Mouse (Mus musculus): ENCODE measurements at regions not wholly inside any gene's neighbourhood (a gene's known extent, or its start where the extent isn't known, plus 50 kb on each side); places are given as distances from the start of the nearest gene placed in this dataset.

DNA sequence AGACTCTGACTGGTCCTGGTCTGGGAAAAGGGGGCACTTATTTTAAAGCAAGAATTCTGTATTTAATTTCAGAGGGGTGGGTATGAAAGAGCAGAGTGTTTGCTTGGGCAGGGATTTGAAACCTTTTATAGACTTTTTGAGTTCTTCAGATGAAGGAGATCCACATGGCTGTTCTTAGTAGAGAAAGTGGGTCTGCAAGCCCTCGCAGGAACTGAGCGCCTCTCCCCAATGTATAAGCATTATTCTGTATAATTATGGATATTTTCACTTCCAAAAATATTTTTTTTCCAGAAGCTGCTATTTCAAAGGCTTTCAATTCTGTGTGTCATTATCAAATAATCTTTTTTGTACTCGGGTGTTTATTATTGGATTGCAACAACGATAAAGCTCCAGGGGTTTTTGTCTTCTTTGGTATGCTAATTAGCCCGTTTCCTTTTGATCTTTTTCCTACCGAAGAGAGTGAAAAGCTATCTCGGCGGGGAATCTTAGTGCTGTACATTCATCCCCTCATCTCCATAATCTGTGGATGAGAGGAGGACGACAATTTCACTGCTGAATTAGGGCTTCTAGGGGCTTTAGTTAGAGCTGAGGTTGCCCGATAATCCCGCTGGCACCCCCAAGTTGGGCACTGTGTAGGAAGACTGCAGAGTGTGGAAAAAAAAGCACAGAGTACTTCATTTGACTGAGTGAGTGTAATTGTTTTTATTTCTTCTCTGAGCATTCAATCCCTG lies 186.7 kb downstream of the Olfm4 start:
- TF ChIP-seq CTCF (IDR thresholded peaks at IDR 0.05; ENCODE audit: extremely low read depth, insufficient read depth, low read length) (no peak), POLR2A (IDR thresholded peaks at IDR 0.05; ENCODE audit: extremely low read depth, insufficient read depth, low read length) (no peak)
